Mouse (Mus musculus) MEL (cell line): ENCODE results near the gene Retnla. TPM values are rescaled to one million over a fixed set of nuclear protein-coding genes. Genes with fewer than 3 reads are reported as not detected.

ENCODE experiments used
- DNase-seq: peaks from one replicate; pipeline ENCODE4 v3.0.0; 2011; ENCODE audit warnings: low read depth, low spot score
- H3K27ac ChIP-seq: 2 replicates; pipeline ENCODE4 v1.5.1; 2012; ENCODE audit warnings: low read depth, mild to moderate bottlenecking, control low read depth, low read length, moderate library complexity; ENCODE audit not compliant: control insufficient read depth
- H3K27me3 ChIP-seq, 2 experiments: fragments of 150-350 bp in 1 of 2; sonication (generic) in 1 of 2; 2 replicates each; pipeline ENCODE4 v1.6.1; 2012; ENCODE audit warnings: low read length in 2 of 2, mild to moderate bottlenecking in 2 of 2, improper control_type of control experiment in 1 of 2, moderate library complexity in 1 of 2; ENCODE audit not compliant: insufficient read depth in 2 of 2, control insufficient read depth in 1 of 2
- H3K36me3 ChIP-seq, 2 experiments: 2 replicates each; pipeline ENCODE4 v1.6.1; 2012 to 2014; ENCODE audit warnings: low read length in 2 of 2, improper control_type of control experiment in 1 of 2, inconsistent platforms in 1 of 2, mild to moderate bottlenecking in 1 of 2; ENCODE audit not compliant: insufficient read depth in 2 of 2, control insufficient read depth in 1 of 2
- H3K4me1 ChIP-seq, 2 experiments: fragments of 150-350 bp in 1 of 2; sonication (generic) in 1 of 2; 2 replicates each; pipeline ENCODE4 v1.6.1; 2012; ENCODE audit warnings: low read length in 2 of 2, improper control_type of control experiment in 1 of 2, mild to moderate bottlenecking in 1 of 2; ENCODE audit not compliant: insufficient read depth in 2 of 2, control insufficient read depth in 1 of 2
- H3K4me3 ChIP-seq, 2 experiments: fragments of 150-350 bp in 1 of 2; sonication (generic) in 1 of 2; 2 replicates each; pipeline ENCODE4 v1.5.1; 2012; ENCODE audit warnings: low read depth in 2 of 2, low read length in 2 of 2, mild to moderate bottlenecking in 2 of 2, moderate library complexity in 2 of 2, control low read depth in 1 of 2, improper control_type of control experiment in 1 of 2; ENCODE audit not compliant: control insufficient read depth in 1 of 2, insufficient read depth in 1 of 2
- H3K79me2 ChIP-seq: 2 replicates; pipeline ENCODE4 v1.6.1; 2012; ENCODE audit warnings: mild to moderate bottlenecking, low read length, moderate library complexity; ENCODE audit not compliant: control insufficient read depth, poor library complexity, insufficient read depth
- H3K9ac ChIP-seq: 2 replicates; pipeline ENCODE4 v1.6.1; 2012; ENCODE audit warnings: low read depth, mild to moderate bottlenecking, control low read depth, low read length, moderate library complexity; ENCODE audit not compliant: control insufficient read depth, poor library complexity, severe bottlenecking
- H3K9me3 ChIP-seq: fragments of 150-350 bp; sonication (generic); replicated peaks from 2 replicates; pipeline ENCODE4 v1.6.1; 2012; ENCODE audit warnings: mild to moderate bottlenecking, low read length, improper control_type of control experiment, moderate library complexity; ENCODE audit not compliant: insufficient read depth
- CHD1 ChIP-seq: IDR thresholded peaks from 2 replicates; pipeline ENCODE4 v1.6.1; 2012; ENCODE audit warnings: low read depth, mild to moderate bottlenecking, inconsistent platforms, low read length, improper control_type of control experiment
- E2F4 ChIP-seq: IDR thresholded peaks from 2 replicates; pipeline ENCODE4 v1.6.1; 2011; ENCODE audit warnings: low read depth, low read length, improper control_type of control experiment, borderline replicate concordance
- ELF1 ChIP-seq: IDR thresholded peaks from 2 replicates; pipeline ENCODE4 v1.6.1; 2014; ENCODE audit warnings: low read depth, mild to moderate bottlenecking, inconsistent platforms, low read length, improper control_type of control experiment, moderate library complexity
- EP300 ChIP-seq, 2 experiments: IDR thresholded peaks; 2 replicates each; pipeline ENCODE4 v1.6.1; 2011; ENCODE audit warnings: improper control_type of control experiment in 2 of 2, low read length in 2 of 2, low read depth in 1 of 2, mild to moderate bottlenecking in 1 of 2
- GABPA ChIP-seq: IDR thresholded peaks from 2 replicates; pipeline ENCODE4 v1.6.1; 2012; ENCODE audit warnings: low read depth, mild to moderate bottlenecking, inconsistent platforms, low read length, improper control_type of control experiment, moderate library complexity
- GATA1 ChIP-seq: IDR thresholded peaks from 2 replicates; pipeline ENCODE4 v1.6.1; 2011; ENCODE audit warnings: low read depth, low read length, improper control_type of control experiment
- JUND ChIP-seq: IDR thresholded peaks from 2 replicates; pipeline ENCODE4 v1.6.1; 2011; ENCODE audit warnings: low read depth, mild to moderate bottlenecking, improper control_type of control experiment, low read length
- KAT2A ChIP-seq: conservative IDR thresholded peaks from 2 replicates; pipeline ENCODE4 v1.6.1; 2012; ENCODE audit warnings: low read depth, low read length, improper control_type of control experiment, inconsistent platforms
- MAFK ChIP-seq: IDR thresholded peaks from 2 replicates; pipeline ENCODE4 v1.6.1; 2011; ENCODE audit warnings: low read depth, mild to moderate bottlenecking, low read length, improper control_type of control experiment, borderline replicate concordance
- MEF2A ChIP-seq: IDR thresholded peaks from 2 replicates; pipeline ENCODE4 v1.6.1; 2014; ENCODE audit warnings: low read depth, mild to moderate bottlenecking, inconsistent platforms, low read length, improper control_type of control experiment; ENCODE audit not compliant: poor library complexity, insufficient replicate concordance, severe bottlenecking; ENCODE audit errors: extremely low read depth
- MXI1 ChIP-seq: IDR thresholded peaks from 2 replicates; pipeline ENCODE4 v1.6.1; 2011; ENCODE audit warnings: mild to moderate bottlenecking, low read depth, low read length, improper control_type of control experiment
- MYB ChIP-seq: IDR thresholded peaks from 2 replicates; pipeline ENCODE4 v1.6.1; 2011; ENCODE audit warnings: mild to moderate bottlenecking, low read depth, low read length, improper control_type of control experiment
- POLR2A ChIP-seq, 2 experiments: IDR thresholded peaks; 2 replicates each; pipeline ENCODE4 v1.6.1; 2011 to 2012; ENCODE audit warnings: low read length in 2 of 2, mild to moderate bottlenecking in 2 of 2, control low read depth in 1 of 2, improper control_type of control experiment in 1 of 2, low read depth in 1 of 2, moderate library complexity in 1 of 2; ENCODE audit not compliant: control insufficient read depth in 1 of 2, insufficient read depth in 1 of 2, poor library complexity in 1 of 2
- POLR2AphosphoS2 ChIP-seq: IDR thresholded peaks from 2 replicates; pipeline ENCODE4 v1.6.1; 2011; ENCODE audit warnings: low read length, improper control_type of control experiment
- POLR2AphosphoS5 ChIP-seq: IDR thresholded peaks from 2 replicates; pipeline ENCODE4 v1.6.1; 2012; ENCODE audit warnings: low read depth, borderline replicate concordance, mild to moderate bottlenecking, inconsistent platforms, low read length, moderate library complexity, mixed read lengths
- RAD21 ChIP-seq: IDR thresholded peaks from 2 replicates; pipeline ENCODE4 v1.6.1; 2011; ENCODE audit warnings: mild to moderate bottlenecking, low read depth, low read length, improper control_type of control experiment
- SMC3 ChIP-seq: IDR thresholded peaks from 2 replicates; pipeline ENCODE4 v1.6.1; 2011; ENCODE audit warnings: low read depth, low read length, improper control_type of control experiment
- TBP ChIP-seq: IDR thresholded peaks from 2 replicates; pipeline ENCODE4 v1.8.0; 2011; ENCODE audit warnings: low read depth, low read length, improper control_type of control experiment
- ZC3H11A ChIP-seq: IDR thresholded peaks from 2 replicates; pipeline ENCODE4 v1.6.1; 2012; ENCODE audit warnings: low read depth, mild to moderate bottlenecking, inconsistent platforms, low read length, improper control_type of control experiment
- ZKSCAN1 ChIP-seq: IDR thresholded peaks from 2 replicates; pipeline ENCODE4 v1.6.1; 2012; ENCODE audit warnings: low read depth, mild to moderate bottlenecking, inconsistent platforms, low read length, improper control_type of control experiment, moderate library complexity
- polyA plus RNA-seq, 2 experiments: library from polyadenylated mRNA; stranded (reverse) in 1 of 2; unstranded in 1 of 2; fragments of >175 nt in 1 of 2; fragments of >200 nt in 1 of 2; gene quantifications; 2 replicates each; pipeline versions ENCODE4 v1.2.1 to v1.2.4; 2012; ENCODE audit warnings: low replicate concordance in 2 of 2, low read depth in 1 of 2; ENCODE audit not compliant: insufficient read length in 2 of 2, insufficient read depth in 1 of 2, missing spikeins in 1 of 2
- total RNA-seq: library from RNA; depleted of rRNA; stranded (reverse); fragments of 300-350 nt; gene quantifications from 2 replicates; pipeline ENCODE4 v1.2.3, GENCODE M21; 2012

Gene Retnla
- total and polyA plus RNA-seq, 3 experiments = not detected

DNA sequence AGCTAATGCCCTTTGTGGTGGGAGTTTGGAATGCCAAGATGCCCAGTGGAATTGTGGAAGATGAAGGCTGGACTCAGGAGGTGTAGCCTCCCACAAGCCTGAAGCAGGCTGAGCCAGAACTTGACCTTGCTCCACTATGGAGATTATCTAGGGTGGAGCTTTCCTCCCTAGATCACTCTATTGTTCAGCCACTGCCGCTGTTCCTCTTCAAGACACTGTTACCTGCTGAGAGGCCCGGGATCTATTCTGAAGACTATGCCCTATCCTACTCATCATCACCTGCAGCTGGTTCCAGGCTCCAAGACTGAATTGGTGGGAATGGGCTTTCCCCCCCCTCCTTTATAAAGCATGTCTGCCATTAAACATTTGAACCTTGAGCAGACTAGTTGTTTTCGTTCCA, 27.3 kb downstream of the Retnla start:
- Histone ChIP-seq H3K4me3 (no peak overlapping the region), H3K79me2 (no peaks in the 10 kb centered on the region), H3K27me3 (no peaks in the 10 kb centered on the region), H3K36me3 (peaks cover 0 to 5% of the 10 kb centered on the region in 2 experiments; a peak in 2 of 4 replicates), H3K9ac (no peak overlapping the region), H3K27ac (no peak overlapping the region), H3K4me1 (no peaks in the 10 kb centered on the region; a peak in 1 of 4 replicates), H3K9me3 (no peaks in the 10 kb centered on the region)
- TF ChIP-seq GATA1 (no peak), JUND (no peak), MAFK (no peak), CHD1 (no peak), GABPA (no peak), POLR2A (IDR thresholded peaks at IDR 0.05; ENCODE audit: control insufficient read depth in 1 of 2, insufficient read depth in 1 of 2, low read depth in 1 of 2, low read length in 2 of 2, poor library complexity in 1 of 2) (no peak), ZC3H11A (no peak), MYB (no peak), MXI1 (no peak), POLR2AphosphoS2 (no peak), SMC3 (no peak), EP300 (IDR thresholded peaks at IDR 0.05; ENCODE audit: low read depth in 1 of 2, low read length in 2 of 2) (no peak), MEF2A (no peak), POLR2AphosphoS5 (no peak), E2F4 (no peak), ELF1 (no peak), KAT2A (no peak), ZKSCAN1 (no peak), TBP (no peak), RAD21 (no peak)
- DNase-seq = no peak

DNA sequence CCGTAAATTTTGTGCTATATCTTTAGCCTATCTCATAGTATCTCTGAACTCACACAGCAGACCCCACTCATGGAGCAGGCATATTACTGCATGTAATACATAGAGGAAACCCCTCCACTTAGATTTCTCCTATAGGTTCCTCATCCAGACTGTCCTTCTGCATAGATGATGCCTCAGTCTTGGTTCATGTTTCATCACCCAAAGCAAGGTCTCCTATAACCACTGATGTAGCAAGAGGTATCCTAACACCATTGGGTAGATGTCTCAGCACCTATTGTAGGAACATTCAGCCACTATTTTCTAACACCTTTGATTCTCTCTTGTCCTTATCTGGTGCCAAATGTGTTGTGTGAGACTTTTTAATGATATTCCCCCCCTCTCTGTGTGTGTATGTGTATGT, 29.4 kb downstream of the Retnla start:
- H3K36me3 ChIP-seq = peaks cover 0 to 5% of the 10 kb centered on the region in 2 experiments; a peak in 2 of 4 replicates
- no peak overlapping the region for H3K9ac ChIP-seq
- DNase-seq = no peak
- H3K27me3 ChIP-seq = no peaks in the 10 kb centered on the region
- no peaks in the 10 kb centered on the region; a peak in 1 of 4 replicates for H3K4me1 ChIP-seq
- H3K79me2 ChIP-seq = no peaks in the 10 kb centered on the region
- H3K4me3 ChIP-seq = no peak overlapping the region
- H3K9me3 ChIP-seq = no peaks in the 10 kb centered on the region
- H3K27ac ChIP-seq = no peak overlapping the region
- TF ChIP-seq MYB = no peak
- TF ChIP-seq MAFK = no peak
